In the genomic region with DNA sequence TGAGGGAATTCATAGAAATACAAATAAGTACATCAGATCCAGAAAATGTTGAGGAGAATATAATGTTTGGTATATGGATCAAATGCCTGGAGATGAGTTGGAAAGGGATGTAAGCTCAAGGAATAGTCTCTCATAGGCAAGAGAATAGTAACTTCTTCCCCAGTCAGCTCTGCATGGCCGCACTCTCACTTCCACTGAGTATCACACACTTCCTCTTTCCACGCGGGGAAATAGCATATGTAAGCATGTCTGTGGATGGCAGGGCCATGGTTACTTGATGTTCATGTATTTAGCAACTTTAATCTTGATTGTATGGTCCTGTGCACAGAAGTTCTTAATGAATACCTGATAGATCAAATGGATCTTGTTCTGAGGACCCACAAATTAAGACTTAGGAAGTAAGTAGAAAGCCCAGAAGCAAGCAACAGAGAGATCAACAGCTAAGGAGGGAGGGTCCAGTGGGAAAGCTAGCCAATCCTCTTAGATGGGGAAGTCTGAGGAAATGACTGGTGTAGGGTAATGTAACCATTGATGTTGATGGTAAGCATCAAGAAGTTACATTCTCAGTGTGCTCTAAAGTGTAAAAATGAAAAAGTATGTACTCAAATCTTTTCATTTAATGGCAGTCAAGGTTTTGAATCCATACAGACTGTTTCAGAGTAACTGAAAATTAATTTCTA, we compare ENCODE assay signal across 21 mouse cellular contexts. TPM values are rescaled to one million over a fixed set of nuclear protein-coding genes. Genes with fewer than 3 reads are reported as not detected.
A peak's percentile ranks its signal among the peaks of the same experiment; 100 is the strongest.
DNase-seq lines count a peak whose midpoint lies in the region; ATAC-seq and TF ChIP-seq lines count a peak whose summit lies in the region.
"Had no signal": no experiment of that assay in that cellular context is flagged by ENCODE, and none has a peak within 500 bp of the region (broad histone marks: within the 10 kb centered on the region; RNA-seq: fewer than 3 reads in every experiment).

No protein-coding gene starts in this region.

- no peak overlapping the region for H3K9ac ChIP-seq in intestine, postnatal 0 days (ENCODE audit: low read depth, low read length)
- H3K9ac ChIP-seq: embryonic facial prominence, embryonic 12.5 days; heart, embryonic 13.5 days; hindbrain, embryonic 15.5 days; kidney, embryonic 15.5 days; limb, embryonic 13.5 days had no signal

- no peaks in the 10 kb centered on the region for H3K27me3 ChIP-seq in intestine, postnatal 0 days (replicated peaks; ENCODE audit: control insufficient read depth, insufficient read depth, low read length)
- H3K27me3 ChIP-seq: embryonic facial prominence, embryonic 12.5 days; heart, embryonic 13.5 days; hindbrain, embryonic 15.5 days; kidney, embryonic 15.5 days; limb, embryonic 13.5 days had no signal

- no peak for TF ChIP-seq CTCF in intestine, postnatal 0 days (IDR thresholded peaks at IDR 0.05; ENCODE audit: low read depth)

- peak; percentile 93 for ATAC-seq in monocyte, adult 5-6 weeks (replicated peaks; ENCODE audit: insufficient number of reproducible peaks, low FRiP score, low TSS enrichment, poor library complexity, severe bottlenecking)
- no peak for ATAC-seq in intestine, postnatal 0 days
- no peak for ATAC-seq in erythroblast, adult 5-6 weeks (replicated peaks; ENCODE audit: low FRiP score, poor library complexity, severe bottlenecking)
- ATAC-seq: forebrain, embryonic 14.5 days; intestine, embryonic 16.5 days had no signal

- no peak overlapping the region for H3K4me2 ChIP-seq in intestine, postnatal 0 days (replicated peaks; ENCODE audit: low read depth)
- H3K4me2 ChIP-seq: embryonic facial prominence, embryonic 12.5 days; heart, embryonic 13.5 days; hindbrain, embryonic 15.5 days; kidney, embryonic 15.5 days; limb, embryonic 13.5 days had no signal

- peak; percentile 96 for DNase-seq in heart, adult 11 months
- DNase-seq in heart, postnatal 4 days: no peak
- DNase-seq in 416B (ENCODE audit: low read depth): peak; percentile 16
- DNase-seq in c-Kit-positive CD71-negative TER-119-negative erythroid progenitor cells, embryonic 14.5 days (ENCODE audit: low read depth): peak; percentile 6
- no peak for DNase-seq in embryo, embryonic 10.5 days (ENCODE audit: low spot score)
- DNase-seq: cerebellum, adult 8-10 months; kidney, postnatal 4 days; lung, postnatal 4 days; midbrain, embryonic 14.5 days; retina, postnatal 1 day; thymus, postnatal 4 days had no signal

- H3K36me3 ChIP-seq in intestine, postnatal 0 days (ENCODE audit: control insufficient read depth, insufficient read depth): peaks cover 29% of the 10 kb centered on the region

- H3K4me1 ChIP-seq in intestine, postnatal 0 days (replicated peaks; ENCODE audit: control insufficient read depth, insufficient read depth, low read length): no peaks in the 10 kb centered on the region
- H3K4me1 ChIP-seq: embryonic facial prominence, embryonic 12.5 days; heart, embryonic 13.5 days; hindbrain, embryonic 15.5 days; kidney, embryonic 15.5 days; limb, embryonic 13.5 days had no signal

- H3K9me3 ChIP-seq in intestine, postnatal 0 days (ENCODE audit: control insufficient read depth): no peaks in the 10 kb centered on the region
- H3K9me3 ChIP-seq: embryonic facial prominence, embryonic 12.5 days; hindbrain, embryonic 15.5 days had no signal

- H3K4me3 ChIP-seq in intestine, postnatal 0 days (ENCODE audit: low read depth, low read length): no peak overlapping the region
- H3K4me3 ChIP-seq: embryonic facial prominence, embryonic 12.5 days; heart, embryonic 13.5 days; hindbrain, embryonic 15.5 days; kidney, embryonic 15.5 days; limb, embryonic 13.5 days had no signal

- 89% methylated on average over 3 of the region's 3 CpGs for WGBS in intestine, postnatal 0 days

- no peak overlapping the region for H3K27ac ChIP-seq in intestine, postnatal 0 days (ENCODE audit: low read depth, low read length)
- H3K27ac ChIP-seq: embryonic facial prominence, embryonic 12.5 days; heart, embryonic 13.5 days; hindbrain, embryonic 15.5 days; kidney, embryonic 15.5 days; limb, embryonic 13.5 days had no signal

RNA-seq across cellular contexts. Expression of gene Lpgat1, which starts 39.0 kb away (rescaled TPM):
- 100 to 1,000 TPM in 1 of 2 experiments, 10 to 100 TPM in 1; 89.3 to 101 TPM for total RNA-seq in heart, postnatal 4 days (2021)
- total RNA-seq in monocyte, adult 5-6 weeks (2017): 14.8 to 29.1 TPM (median 26.9 TPM) in 3 replicates
- polyA plus RNA-seq in intestine, postnatal 0 days (2015; fragmentation: Nextera tagmentation; extraction: Ambion mirVana): 135 and 138 TPM in 2 replicates
- 7.9 and 16.3 TPM in 2 replicates for total RNA-seq in erythroblast, adult 5-6 weeks (2015; ENCODE audit: low replicate concordance)
- 5.7 and 8.5 TPM in 2 replicates for total RNA-seq in erythroblast, adult 5-6 weeks (2017; ENCODE audit: low replicate concordance)

Comparison
In these comparisons a context has a peak if more than half of its experiments do, and no peak if none do; other contexts are left out.
1. DNase-seq: peak in heart, adult 11 months (single experiment), 416B (single experiment) and c-Kit-positive CD71-negative TER-119-negative erythroid progenitor cells, embryonic 14.5 days (single experiment); none in heart, postnatal 4 days (single experiment) and embryo, embryonic 10.5 days (single experiment).